Mouse (Mus musculus) spleen, postnatal 14 days (tissue): ENCODE results near the gene B3galt4.
"Not testable (repeated sequence)": the region's sequence is repeated elsewhere in the genome, so short reads cannot be mapped to it uniquely, and the experiment has no call there.

ENCODE experiments used
- DNase-seq, 2 experiments: peaks; one replicate each; pipeline ENCODE4 v3.0.0; 2021 to 2022; ENCODE audit warnings: low spot score in 2 of 2

The B3galt4 gene

GRCm38 (mm10) chr17:33951021-33951946 is at the start of gene B3galt4:
B3galt4 (minus strand) TSS chr17:33951488.
- peak; percentile 47 to 59 for DNase-seq

GRCm38 (mm10) chr17:34000796-34001195 is 49.5 kb upstream of the B3galt4 start:
- DNase-seq, result not testable (repeated sequence)

GRCm38 (mm10) chr17:34000150-34000537 is 48.9 kb upstream of the B3galt4 start, which contains the start of gene H2-K1:
H2-K1 (minus strand) TSS chr17:34000347.
- DNase-seq, result peak; percentile 81 to 92

- no peak for DNase-seq
These were observed 48.3 kb upstream of the B3galt4 start for GRCm38 (mm10) chr17:33999341-34000149.

GRCm38 (mm10) chr17:33998697-33999096 is 47.4 kb upstream of the B3galt4 start:
- DNase-seq, result not testable (repeated sequence)

- not testable (repeated sequence) for DNase-seq
These were observed 45.7 kb upstream of the B3galt4 start for GRCm38 (mm10) chr17:33997025-33997424.

GRCm38 (mm10) chr17:33995651-33996050 is 44.4 kb upstream of the B3galt4 start:
- no peak for DNase-seq

GRCm38 (mm10) chr17:33994959-33995358 is 43.7 kb upstream of the B3galt4 start:
- DNase-seq, result no peak

GRCm38 (mm10) chr17:33991788-33992664 is 40.7 kb upstream of the B3galt4 start:
- peak in 1 of 2 experiments; percentile 62 for DNase-seq

- DNase-seq, result peak; percentile 49 to 70
These were observed 30.8 kb upstream of the B3galt4 start for GRCm38 (mm10) chr17:33982136-33982535.

- DNase-seq, result peak; percentile 69 to 71
These were observed 30.1 kb upstream of the B3galt4 start for GRCm38 (mm10) chr17:33981192-33981909.

GRCm38 (mm10) chr17:33980181-33981035 is 29.1 kb upstream of the B3galt4 start:
- no peak for DNase-seq

- DNase-seq, result no peak
These were observed 28.3 kb upstream of the B3galt4 start for GRCm38 (mm10) chr17:33979512-33980050.

- peak; percentile 59 to 73 for DNase-seq
These were observed 27.3 kb upstream of the B3galt4 start for GRCm38 (mm10) chr17:33978631-33979031.

GRCm38 (mm10) chr17:33977861-33978557 is 26.7 kb upstream of the B3galt4 start:
- DNase-seq, result no peak

- DNase-seq, result no peak
These were observed 22.3 kb upstream of the B3galt4 start for GRCm38 (mm10) chr17:33973572-33973971.

GRCm38 (mm10) chr17:33972691-33973090 is 21.4 kb upstream of the B3galt4 start:
- DNase-seq, result no peak

GRCm38 (mm10) chr17:33969394-33969793 is 18.1 kb upstream of the B3galt4 start:
- DNase-seq, result no peak

- DNase-seq, result no peak
These were observed 17.6 kb upstream of the B3galt4 start for GRCm38 (mm10) chr17:33968927-33969326.
